Mouse (Mus musculus): ENCODE data around the gene BC049762.

BC049762 gene

GRCm38 (mm10) chr11:51219396-51219980, 43.4 kb downstream of the BC049762 start:
- no peak for DNase-seq (ENCODE audit: low spot score in 2 of 2)

DNA sequence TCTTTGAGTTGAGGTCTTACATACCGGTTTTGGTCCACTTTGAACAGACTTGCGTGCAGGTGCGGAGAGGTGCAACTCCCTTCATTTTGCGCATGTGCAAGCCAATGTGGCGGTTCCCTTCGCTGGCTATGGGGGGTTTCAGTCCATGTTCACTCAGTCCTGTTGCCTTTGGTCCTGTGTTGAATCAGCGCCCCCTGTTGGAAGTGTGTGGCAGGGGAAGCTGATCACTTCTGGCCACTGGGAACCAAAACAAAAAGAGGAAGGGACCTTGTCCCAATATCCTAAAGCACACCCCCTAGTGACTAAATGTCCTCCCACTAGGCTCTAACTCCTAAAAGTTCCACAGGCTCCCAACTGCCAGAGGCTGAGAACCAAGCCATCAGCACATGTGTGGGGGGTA, 48.8 kb downstream of the BC049762 start:
- no peak for DNase-seq (ENCODE audit: low spot score in 2 of 2)

DNA sequence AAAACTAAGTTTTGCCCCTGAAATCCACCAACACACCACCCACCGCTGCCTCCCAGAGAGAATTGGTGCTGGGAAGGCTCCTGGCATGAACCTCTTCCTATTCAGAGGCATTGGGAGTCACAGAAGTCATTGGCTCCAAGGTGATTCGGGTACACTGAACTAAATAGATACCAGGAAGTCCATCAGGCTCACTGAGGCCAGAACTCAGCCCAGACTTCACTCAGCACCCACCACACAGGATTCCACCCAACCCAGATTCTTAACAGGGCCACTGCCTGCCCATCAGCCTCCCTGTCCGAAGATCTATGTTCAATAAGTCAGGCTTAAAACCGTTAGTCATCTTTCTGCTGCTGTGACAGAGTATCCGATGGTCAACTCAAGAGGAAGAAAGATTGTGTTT, 51.4 kb downstream of the BC049762 start:
- DNase-seq (ENCODE audit: low spot score in 2 of 2): no peak

DNA sequence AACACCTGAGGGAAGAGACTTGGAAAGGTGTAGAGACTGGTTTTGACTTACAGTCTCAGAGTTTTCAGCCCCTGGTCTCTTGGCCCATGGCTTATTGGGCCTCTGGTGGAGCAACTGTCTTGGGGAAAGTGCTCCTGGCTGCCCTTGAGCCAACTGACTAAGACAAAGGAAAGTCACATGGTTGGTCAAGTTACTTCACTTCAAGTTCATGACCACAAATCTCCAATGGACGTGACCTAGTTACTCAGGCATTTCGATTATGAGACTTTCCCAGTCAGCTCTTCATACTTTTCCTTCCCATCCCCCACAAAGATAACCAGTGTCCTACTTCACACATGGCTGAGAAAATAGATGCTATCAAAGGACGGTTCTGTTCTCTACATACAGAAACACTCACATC, 55.1 kb downstream of the BC049762 start:
- DNase-seq (ENCODE audit: low spot score in 2 of 2): no peak
